Mouse (Mus musculus) kidney, postnatal 25 days (tissue): ENCODE results near the gene Pappa2.

Experiments
- DNase-seq, 2 experiments: peaks; one replicate each; pipeline ENCODE4 v3.0.0; 2021; ENCODE audit warnings: mixed read lengths in 2 of 2

Pappa2 gene

DNA sequence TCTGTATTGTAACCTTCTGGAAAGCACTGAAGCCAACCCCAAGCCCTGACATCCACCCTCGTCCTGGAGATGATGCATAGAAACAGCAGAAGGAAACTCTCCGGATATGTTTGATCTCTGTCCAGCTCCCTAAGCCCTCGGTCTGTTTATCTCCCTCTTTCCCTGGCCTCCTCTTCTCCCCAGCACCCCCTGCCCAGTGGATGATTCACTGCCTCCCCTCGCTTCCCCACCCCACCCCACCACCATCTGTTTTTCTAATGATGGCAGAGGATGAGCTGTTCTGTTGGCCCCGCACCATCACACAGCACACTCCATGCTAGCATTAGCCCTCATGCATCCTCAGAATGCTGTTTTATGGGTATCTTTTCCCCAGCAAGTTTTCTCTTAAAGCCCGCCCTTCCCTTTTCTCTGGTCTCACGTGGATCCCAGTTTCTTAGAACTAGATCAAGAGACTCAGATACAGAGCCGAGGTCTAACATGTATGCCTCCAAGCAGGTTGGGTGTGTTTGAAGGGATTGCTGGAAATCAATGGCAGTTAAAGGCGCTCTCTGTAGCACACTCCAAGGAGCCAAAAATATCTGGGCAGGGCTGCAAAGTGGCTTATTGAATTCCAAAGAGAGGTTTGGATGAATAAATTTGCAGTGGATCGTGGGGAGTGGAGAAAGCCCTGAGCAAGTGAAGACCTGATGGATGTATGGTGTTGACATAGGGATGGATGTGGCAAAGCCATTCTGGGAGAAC lies 231.8 kb downstream of the Pappa2 start:
- DNase-seq: no peak

DNA sequence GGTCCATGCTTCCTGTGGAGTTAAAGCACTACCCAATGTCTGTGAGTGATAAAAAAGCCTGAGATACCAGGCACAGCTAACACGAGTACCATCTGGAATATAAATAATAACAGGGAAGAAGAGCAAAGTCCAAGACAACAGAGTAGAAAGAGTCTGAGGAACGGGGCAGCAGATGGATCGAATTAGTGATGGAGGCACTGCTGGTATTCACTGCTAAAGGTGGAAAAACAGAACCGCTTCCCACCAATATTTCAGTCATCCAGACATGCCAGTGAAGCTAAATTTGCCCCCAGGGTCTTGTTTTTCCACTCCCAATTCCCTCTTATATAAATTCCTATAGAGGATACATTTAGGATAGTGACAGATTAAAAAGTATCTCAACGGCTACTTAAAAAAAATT lies 238.8 kb downstream of the Pappa2 start:
- DNase-seq: no peak

DNA sequence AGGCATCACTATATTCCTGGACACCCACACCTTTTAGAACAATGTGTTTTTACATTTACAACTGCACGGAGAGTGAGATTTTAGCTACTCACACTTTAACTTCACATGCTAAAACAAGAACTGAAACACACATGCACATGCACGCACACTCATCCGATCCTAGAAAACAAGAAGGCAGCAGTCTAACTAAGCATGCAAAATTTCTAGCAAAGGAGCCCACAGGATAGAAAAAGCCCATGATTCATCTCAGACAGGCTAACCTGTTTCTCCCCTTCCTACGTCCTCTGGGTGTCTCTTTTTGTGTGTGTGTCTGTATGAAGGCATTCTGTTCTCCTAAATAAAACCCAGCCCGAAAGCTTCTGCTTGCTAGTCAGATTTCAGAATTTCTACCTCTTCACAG lies 239.3 kb downstream of the Pappa2 start:
- DNase-seq: no peak

DNA sequence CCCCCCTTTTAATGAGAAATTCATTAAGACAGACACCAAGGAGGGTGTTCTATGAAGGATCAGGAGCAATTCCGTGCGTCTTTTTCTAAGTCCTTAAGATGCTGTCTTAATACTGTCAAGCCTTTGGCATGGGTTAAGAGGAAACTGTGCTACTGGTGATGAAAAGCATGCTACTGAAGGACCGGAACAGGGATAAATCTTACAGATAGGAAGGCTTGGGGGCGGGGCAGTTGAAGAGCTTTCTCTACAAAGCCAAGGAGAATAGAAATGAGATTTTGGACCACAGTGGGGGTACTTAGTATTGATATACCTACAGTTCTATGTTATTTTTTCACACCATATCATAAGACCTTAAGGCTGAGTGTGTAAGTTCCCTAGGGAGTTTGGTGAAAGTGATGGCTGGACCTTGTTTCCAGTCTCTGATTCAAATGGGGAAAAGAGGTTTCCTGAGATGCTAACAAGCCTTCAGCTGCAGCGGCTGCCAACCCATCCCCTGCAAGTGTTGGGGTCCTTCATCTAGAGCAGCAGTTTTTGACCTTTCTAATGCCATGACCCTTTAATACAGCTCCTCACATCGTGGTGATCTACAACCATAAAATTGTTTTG lies 240.0 kb downstream of the Pappa2 start:
- peak in 1 of 2 experiments; percentile 11 for DNase-seq

DNA sequence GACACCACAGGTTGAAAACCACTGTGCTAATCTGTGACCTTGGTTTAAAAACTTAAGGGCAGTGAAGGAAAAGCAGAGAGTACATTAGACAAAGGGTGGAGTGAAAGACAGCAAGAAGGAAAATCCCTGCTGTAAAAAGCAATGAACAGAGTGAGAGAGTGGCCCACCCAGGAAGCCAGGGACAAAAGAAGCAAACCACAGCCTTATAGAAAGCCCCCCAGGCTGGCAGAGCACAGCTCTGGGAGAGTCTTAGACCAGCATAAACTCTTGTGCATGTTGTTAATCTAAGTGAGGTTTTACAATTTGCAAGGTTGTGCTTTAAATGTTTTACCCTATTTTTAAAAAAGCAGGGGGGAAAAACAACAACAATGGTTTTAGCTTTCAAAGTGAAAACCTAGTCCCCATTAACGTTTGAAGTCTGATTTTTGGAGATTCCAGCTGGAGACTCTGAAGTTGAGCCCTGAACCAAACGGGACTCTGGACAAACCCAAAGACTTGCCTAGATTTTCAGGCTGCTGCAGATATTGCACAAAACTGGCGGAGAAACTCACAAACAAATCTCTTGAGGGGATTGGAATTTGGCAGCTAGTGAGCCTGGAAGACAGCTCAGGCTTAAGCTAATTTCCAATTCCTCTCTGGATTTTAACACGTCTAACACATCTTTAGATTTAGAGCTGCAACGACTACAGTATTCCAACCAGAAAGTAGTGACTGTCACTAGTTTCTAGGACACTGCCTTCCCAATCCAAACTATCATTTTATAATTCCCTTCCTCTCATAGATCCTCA lies 241.0 kb downstream of the Pappa2 start:
- DNase-seq: no peak

DNA sequence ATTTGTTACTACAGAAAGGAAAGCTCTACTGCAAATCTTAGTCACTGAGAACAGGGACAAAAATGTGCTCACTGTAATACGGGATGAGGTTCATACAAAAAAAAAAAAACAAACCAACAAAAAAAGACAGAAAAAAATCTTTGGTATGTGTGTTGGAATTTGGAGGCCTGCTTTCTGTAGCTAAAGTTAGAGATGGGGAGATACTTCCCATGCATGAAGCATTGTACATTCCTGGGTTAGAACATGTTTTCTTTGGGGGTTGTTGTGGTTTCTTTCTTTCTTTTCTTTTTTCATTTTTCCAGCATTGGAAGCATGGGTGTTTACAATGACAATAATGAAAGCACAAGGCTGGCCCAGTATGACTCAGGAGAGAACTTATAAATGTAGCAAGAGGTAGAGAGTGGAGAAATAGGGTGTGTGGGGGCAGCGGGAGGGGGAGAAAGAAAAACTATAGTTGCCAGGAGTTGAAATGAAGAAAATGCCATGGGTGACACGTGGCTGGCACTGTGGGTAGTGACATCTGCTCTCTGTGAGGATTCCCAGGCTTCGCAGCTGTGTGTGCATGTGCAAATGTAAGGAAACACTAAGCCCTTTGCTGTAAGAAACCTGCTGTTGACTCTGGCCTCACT lies 247.3 kb downstream of the Pappa2 start:
- no peak for DNase-seq

DNA sequence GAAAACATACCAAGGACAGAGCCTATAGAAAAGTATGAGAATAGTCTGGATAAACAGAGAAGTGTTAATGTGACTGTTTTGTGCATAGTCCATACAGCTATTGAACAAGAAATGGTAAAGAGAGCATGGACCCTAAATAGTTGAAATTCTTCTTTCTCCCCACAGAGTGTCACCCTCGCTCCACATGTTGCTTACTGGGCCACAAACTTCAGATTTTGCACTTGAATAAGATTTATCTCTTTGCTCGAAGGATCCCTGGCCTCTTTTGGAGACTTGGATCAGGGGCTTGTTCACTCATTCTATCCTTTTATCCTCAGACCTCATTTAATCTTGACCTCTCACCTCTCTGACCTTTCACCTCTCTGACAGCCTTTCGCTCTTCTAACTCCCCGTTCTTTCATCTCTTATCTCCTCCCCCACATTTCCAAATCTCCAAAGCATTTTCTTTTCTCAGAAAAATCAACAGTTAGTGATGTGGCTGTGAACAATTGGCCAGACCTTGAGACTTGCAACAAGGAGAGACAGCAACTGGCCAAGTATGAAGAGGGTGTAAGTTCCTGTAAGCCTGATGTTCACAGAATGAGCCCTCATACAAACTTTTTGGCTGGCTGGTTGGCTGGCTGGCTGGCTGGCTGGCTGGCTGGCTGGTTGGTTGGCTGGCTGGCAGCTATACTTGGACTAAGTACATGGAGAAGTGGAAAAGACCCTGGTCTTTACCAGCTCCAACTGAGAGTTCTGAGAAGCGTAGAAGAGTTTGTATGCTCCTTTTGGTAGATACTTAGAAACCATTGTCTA lies 266.8 kb downstream of the Pappa2 start:
- DNase-seq: no peak

DNA sequence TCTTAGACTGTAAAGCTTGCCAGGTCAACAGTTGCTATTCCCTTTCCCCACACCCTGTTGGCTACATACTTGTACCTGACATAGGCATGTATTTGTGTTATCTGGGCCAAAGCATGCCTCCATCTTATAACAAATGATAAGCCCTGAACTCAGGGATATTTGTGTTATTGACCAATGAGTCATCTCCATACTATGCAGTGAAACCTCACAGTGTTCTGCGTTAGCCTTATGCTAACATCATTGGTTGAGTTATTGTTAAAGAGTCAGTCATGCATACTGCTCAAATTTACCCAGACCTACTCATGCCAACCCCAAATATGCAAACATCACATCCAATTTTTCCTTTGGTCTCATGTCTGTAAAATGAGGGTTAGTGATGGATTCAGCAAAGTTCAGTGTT lies 279.0 kb downstream of the Pappa2 start:
- no peak for DNase-seq

DNA sequence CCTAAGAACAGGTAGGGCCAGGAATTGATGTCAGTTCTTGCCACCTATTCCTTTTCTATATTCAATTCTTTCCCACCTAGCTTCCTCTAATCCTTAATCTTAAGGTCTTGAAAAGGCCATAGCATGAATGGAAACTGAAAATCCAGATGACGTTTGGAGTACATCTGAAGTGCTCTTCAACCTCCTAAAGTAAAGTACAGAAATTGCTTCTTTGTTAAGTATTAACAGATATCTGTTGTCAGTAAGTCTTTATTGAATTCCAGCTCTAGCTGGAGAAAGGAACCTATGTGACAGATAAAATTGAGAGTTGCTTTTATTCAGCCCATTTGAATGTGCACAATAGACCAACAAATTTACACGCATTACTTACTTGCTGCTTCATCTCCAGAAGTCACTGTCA lies 280.1 kb downstream of the Pappa2 start:
- DNase-seq: no peak

DNA sequence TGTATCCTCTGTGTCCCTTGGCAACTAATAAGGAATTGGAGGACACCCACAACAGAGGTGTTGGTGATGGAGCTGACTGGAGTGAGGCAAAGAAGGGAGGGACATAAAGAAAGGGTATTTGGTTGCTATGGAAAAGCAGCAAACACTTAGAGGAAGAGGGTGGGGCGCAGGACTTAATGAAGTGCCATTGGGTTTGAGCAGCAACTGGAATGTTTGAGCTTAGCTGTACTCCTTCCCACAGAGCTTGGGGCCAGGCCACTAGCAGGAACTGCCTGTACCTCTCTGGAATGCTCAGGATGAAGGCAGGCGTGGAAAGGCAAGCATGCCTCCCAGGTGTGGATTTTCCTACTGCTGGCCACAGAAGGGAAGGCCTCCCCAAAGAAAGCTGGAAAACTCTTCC lies 281.0 kb downstream of the Pappa2 start:
- DNase-seq: no peak

DNA sequence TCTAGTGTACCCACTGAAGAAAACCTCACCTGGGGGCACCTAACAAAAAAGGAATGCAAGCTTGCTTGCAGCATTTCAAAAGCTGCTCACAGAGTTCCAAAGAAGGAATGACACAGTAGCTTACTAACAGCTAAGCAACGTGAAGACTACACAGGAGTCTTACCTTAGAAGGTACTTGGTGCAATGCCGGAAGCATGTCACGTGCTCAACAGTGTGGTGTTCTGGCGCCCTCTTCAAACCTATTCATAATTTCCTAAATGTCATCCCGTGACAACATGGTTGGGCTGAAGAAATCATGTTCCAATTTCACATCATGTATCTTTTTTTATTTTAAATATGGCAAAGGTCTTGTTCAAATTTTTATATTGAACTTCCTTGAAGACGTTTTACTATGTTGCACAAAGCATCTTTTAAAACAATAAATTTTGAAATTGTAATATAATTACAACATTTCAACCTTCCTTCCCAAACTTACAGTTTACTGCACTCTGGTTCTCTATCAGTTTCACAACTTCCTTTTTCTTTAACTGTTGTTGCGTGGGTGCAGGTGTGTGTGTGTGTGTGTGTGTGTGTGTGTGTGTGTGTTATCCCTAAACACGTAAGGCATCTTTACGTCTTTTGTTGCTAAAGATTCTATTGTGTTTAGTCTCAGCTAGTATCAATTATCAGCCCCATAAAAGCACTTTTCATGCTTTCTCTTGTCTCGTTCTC lies 282.3 kb downstream of the Pappa2 start:
- DNase-seq: no peak

DNA sequence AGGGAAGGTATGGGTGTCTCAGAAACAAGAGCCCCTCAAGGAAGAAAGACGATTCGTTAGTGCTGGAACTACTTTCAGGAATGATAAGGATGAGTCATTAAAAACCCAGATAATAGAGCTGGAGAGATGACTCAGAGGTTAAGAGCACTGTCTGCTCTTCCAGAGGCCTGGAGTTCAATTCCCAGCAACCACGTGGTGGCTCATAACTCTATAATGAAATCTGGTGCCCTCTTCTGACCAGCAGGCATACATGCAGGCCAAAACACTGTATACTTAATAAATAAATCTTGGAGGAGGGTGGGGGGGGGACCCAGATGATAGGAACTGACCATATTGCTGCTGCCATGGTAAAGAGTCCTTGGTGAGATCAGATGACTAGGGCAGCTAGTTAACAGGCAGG lies 282.9 kb downstream of the Pappa2 start:
- no peak for DNase-seq

DNA sequence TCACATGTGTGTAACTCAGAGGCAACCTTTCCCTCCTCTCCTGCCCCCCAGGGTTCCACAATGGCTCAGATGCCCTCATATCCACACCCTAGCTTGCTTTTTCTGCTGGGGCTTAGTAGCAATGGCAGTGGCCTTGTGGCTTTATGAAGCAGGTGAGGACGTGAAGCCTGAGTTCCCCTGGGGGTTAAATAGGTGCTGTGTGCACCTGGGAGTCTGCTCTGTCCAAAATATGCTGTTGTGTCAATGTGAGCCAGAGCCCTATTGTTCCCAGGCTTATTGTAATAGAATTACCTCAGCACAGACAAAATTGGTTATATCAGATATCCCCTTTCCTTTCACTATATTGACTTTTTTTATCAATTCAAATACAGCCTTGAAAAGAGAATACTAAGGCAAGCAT lies 292.6 kb downstream of the Pappa2 start:
- no peak for DNase-seq

DNA sequence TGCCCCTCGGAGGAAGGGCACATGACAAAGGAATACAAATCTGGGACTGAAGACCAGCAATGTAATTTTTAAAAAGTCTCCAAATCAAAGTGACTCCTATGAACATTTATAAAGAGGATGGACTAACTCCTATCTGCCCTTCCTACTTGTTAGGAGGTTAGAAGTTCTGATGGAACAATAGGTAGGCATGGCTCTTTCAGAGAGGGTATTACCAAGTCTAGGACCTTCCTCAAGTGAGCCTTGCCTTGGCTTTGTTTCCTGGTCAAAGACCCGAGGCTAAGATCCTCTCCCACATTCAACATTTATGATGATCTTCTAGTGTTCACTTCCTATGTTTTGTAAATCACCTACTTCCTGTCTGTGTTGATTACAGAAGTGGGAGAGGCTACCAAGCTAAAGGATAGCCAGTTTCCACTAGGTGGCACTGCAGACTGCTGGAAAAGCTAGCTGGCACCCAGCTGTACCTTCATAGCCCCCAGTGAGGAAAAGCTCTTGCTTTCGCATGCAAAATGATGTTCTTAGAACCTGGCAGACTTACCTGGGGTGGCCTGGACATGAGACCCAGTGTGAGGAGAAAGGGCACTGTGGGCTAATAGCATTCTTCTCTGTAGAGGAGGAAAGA lies 310.2 kb downstream of the Pappa2 start:
- DNase-seq: peak; percentile 47 to 70

DNA sequence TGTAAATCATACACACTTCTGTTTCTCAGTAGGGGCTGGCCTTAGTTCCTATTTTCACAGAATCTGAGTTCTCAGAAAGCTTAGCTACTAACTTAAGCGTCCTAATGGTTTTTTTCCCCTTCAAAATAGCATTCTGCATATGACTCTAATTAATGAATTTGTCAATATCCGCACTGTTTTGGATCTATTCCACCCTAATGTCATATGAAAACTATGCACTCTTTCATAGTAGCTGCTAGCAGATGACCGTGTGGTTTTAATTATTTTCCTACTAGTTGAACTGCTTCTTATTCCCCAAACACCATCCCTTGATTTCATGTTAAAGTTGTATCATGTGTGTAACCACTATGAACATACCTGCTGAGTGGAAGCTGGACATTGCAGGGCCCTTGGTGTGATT lies 314.3 kb downstream of the Pappa2 start:
- no peak for DNase-seq
